Mouse (Mus musculus): ENCODE data around the gene Olfr351. TPM values are rescaled to one million over a fixed set of nuclear protein-coding genes. Genes with fewer than 3 reads are reported as not detected.

The Olfr351 gene
- not detected in 2 replicates for polyA plus RNA-seq (2014; fragmentation: Nextera tagmentation; extraction: Ambion mirVana)

GRCm38 (mm10) chr2:36862560-36862959, at the start of gene Olfr351:
Gene Olfr351 (minus strand): TSS chr2:36862660.
- Histone ChIP-seq H3K27me3 (ENCODE audit: control insufficient read depth, insufficient read depth, low read length) (no peaks in the 10 kb centered on the region), H3K9me3 (ENCODE audit: control insufficient read depth, low read length) (no peaks in the 10 kb centered on the region; the same call in 1 of the 2 replicates), H3K27ac (replicated peaks; ENCODE audit: low read depth, low read length) (no peak within 1 kb of the TSS), H3K36me3 (ENCODE audit: control insufficient read depth, insufficient read depth, low read length) (no peaks in the 10 kb centered on the region), H3K4me1 (ENCODE audit: control insufficient read depth, insufficient read depth, low read length) (no peaks in the 10 kb centered on the region), H3K4me3 (ENCODE audit: low read depth, low read length) (no peak within 1 kb of the TSS), H3K4me2 (ENCODE audit: low read depth, severe bottlenecking) (no peak within 1 kb of the TSS), H3K9ac (ENCODE audit: low read length) (no peak within 1 kb of the TSS)
- WGBS: 84% methylated on average over 1 of the region's 1 CpGs
- ATAC-seq (ENCODE audit: insufficient number of reproducible peaks, low FRiP score, low TSS enrichment, low read depth) (no peak), DNase-seq (ENCODE audit: low spot score) (no peak)

GRCm38 (mm10) chr2:36905380-36905779, 42.9 kb upstream of the Olfr351 start, which contains the start of gene Olfr354:
Gene Olfr354 (plus strand): TSS chr2:36905680.
- Histone ChIP-seq H3K27ac (replicated peaks; ENCODE audit: low read depth, low read length) (no peak within 1 kb of the TSS), H3K9ac (ENCODE audit: low read length) (no peak within 1 kb of the TSS), H3K36me3 (ENCODE audit: control insufficient read depth, insufficient read depth, low read length) (no peaks in the 10 kb centered on the region), H3K27me3 (ENCODE audit: control insufficient read depth, insufficient read depth, low read length) (no peaks in the 10 kb centered on the region), H3K4me1 (ENCODE audit: control insufficient read depth, insufficient read depth, low read length) (no peaks in the 10 kb centered on the region), H3K4me3 (ENCODE audit: low read depth, low read length) (no peak within 1 kb of the TSS), H3K9me3 (ENCODE audit: control insufficient read depth, low read length) (no peaks in the 10 kb centered on the region), H3K4me2 (ENCODE audit: low read depth, severe bottlenecking) (no peak within 1 kb of the TSS)
- ATAC-seq (ENCODE audit: insufficient number of reproducible peaks, low FRiP score, low TSS enrichment, low read depth): no peak
- no peak for DNase-seq (ENCODE audit: low spot score)

- no peak overlapping the region for H3K4me2 ChIP-seq (ENCODE audit: low read depth, severe bottlenecking)
- H3K36me3 ChIP-seq (ENCODE audit: control insufficient read depth, insufficient read depth, low read length): no peaks in the 10 kb centered on the region
- H3K27ac ChIP-seq (replicated peaks; ENCODE audit: low read depth, low read length): no peak overlapping the region
- H3K27me3 ChIP-seq (ENCODE audit: control insufficient read depth, insufficient read depth, low read length): no peaks in the 10 kb centered on the region
- no peaks in the 10 kb centered on the region for H3K4me1 ChIP-seq (ENCODE audit: control insufficient read depth, insufficient read depth, low read length)
- no peak for ATAC-seq (ENCODE audit: insufficient number of reproducible peaks, low FRiP score, low TSS enrichment, low read depth)
- no peak for DNase-seq (ENCODE audit: low spot score)
- H3K9me3 ChIP-seq (ENCODE audit: control insufficient read depth, low read length): 0 out of 2 replicates have a peak, but pooled peaks cover 3% of the 10 kb centered on the region
- H3K9ac ChIP-seq (ENCODE audit: low read length): no peak overlapping the region
- no peak overlapping the region for H3K4me3 ChIP-seq (ENCODE audit: low read depth, low read length)
Observed at GRCm38 (mm10) chr2:36897114-36897513, 34.7 kb upstream of the Olfr351 start.

DNA sequence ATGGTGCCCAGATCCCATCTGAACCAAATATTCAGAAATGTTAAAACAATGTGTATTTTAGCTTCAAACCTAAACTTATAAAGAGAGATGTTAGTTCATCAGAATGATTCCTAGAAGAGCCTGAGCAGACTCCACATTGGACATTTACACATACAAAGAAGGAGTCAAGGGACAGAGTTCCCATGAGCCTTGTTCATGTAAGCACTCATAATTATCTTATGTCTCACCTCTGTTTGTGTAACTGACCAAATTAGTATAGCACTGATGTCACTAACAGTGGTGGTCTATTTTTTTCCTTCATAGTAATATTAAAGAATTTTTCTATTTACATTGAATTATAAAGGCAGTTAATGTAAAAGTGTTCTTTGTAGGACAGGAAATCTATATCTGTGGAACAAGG, 30.4 kb upstream of the Olfr351 start, which contains the start of gene Olfr353:
TSS of gene Olfr353 (minus strand) at position 101 of the 400 bp plus-strand sequence.
- H3K36me3 ChIP-seq (ENCODE audit: control insufficient read depth, insufficient read depth, low read length): no peaks in the 10 kb centered on the region
- 0 out of 2 replicates have a peak, but pooled peaks cover 3% of the 10 kb centered on the region for H3K9me3 ChIP-seq (ENCODE audit: control insufficient read depth, low read length)
- H3K4me2 ChIP-seq (ENCODE audit: low read depth, severe bottlenecking): no peak within 1 kb of the TSS
- H3K27me3 ChIP-seq (ENCODE audit: control insufficient read depth, insufficient read depth, low read length): no peaks in the 10 kb centered on the region
- no peak within 1 kb of the TSS for H3K27ac ChIP-seq (replicated peaks; ENCODE audit: low read depth, low read length)
- no peak within 1 kb of the TSS for H3K9ac ChIP-seq (ENCODE audit: low read length)
- H3K4me1 ChIP-seq (ENCODE audit: control insufficient read depth, insufficient read depth, low read length): no peaks in the 10 kb centered on the region
- DNase-seq (ENCODE audit: low spot score) (no peak), ATAC-seq (ENCODE audit: insufficient number of reproducible peaks, low FRiP score, low TSS enrichment, low read depth) (no peak)
- H3K4me3 ChIP-seq (ENCODE audit: low read depth, low read length): no peak within 1 kb of the TSS

- ATAC-seq (ENCODE audit: insufficient number of reproducible peaks, low FRiP score, low TSS enrichment, low read depth): no peak
- 75% methylated on average over 1 of the region's 1 CpGs for WGBS
- Histone ChIP-seq H3K36me3 (ENCODE audit: control insufficient read depth, insufficient read depth, low read length) (no peaks in the 10 kb centered on the region), H3K4me1 (ENCODE audit: control insufficient read depth, insufficient read depth, low read length) (no peaks in the 10 kb centered on the region), H3K27me3 (ENCODE audit: control insufficient read depth, insufficient read depth, low read length) (no peaks in the 10 kb centered on the region), H3K9me3 (ENCODE audit: control insufficient read depth, low read length) (peaks cover 2% of the 10 kb centered on the region; the same call in 1 of the 2 replicates), H3K4me3 (ENCODE audit: low read depth, low read length) (no peak within 1 kb of the TSS), H3K9ac (ENCODE audit: low read length) (no peak within 1 kb of the TSS), H3K4me2 (ENCODE audit: low read depth, severe bottlenecking) (no peak within 1 kb of the TSS), H3K27ac (replicated peaks; ENCODE audit: low read depth, low read length) (no peak within 1 kb of the TSS)
- DNase-seq (ENCODE audit: low spot score): no peak
Observed at GRCm38 (mm10) chr2:36868160-36868559, 5.7 kb upstream of the Olfr351 start, which contains the start of gene Olfr352. Gene Olfr352 (plus strand): TSS chr2:36868460.

DNA sequence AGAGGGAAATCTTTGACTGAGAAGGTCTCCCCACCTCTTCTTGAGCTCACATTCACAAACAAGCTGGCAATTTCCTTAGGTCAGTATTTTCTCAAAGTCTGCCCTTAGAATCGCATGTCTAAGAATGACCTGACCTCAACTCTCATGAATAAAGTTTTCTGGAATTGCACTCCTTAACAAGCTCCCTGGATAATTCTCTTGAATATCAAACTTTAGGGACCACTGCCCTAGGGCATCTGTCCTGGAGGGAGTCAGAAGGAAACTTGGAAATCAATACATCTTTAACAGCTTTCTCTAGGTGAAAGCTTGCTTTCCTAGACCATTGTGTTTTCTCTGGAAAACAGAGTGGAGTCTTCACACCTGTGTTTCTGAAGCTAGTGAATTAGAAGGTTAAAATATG, 16.4 kb downstream of the Olfr351 start, which contains the start of gene Olfr350:
TSS of gene Olfr350 (plus strand) at position 301 of the 400 bp plus-strand sequence.
- 95% methylated on average over 1 of the region's 1 CpGs for WGBS
- Histone ChIP-seq H3K27ac (replicated peaks; ENCODE audit: low read depth, low read length) (no peak within 1 kb of the TSS), H3K9me3 (ENCODE audit: control insufficient read depth, low read length) (no peaks in the 10 kb centered on the region; the same call in 1 of the 2 replicates), H3K4me2 (ENCODE audit: low read depth, severe bottlenecking) (no peak within 1 kb of the TSS), H3K9ac (ENCODE audit: low read length) (no peak within 1 kb of the TSS), H3K27me3 (ENCODE audit: control insufficient read depth, insufficient read depth, low read length) (no peaks in the 10 kb centered on the region), H3K4me1 (ENCODE audit: control insufficient read depth, insufficient read depth, low read length) (no peaks in the 10 kb centered on the region), H3K4me3 (ENCODE audit: low read depth, low read length) (no peak within 1 kb of the TSS), H3K36me3 (ENCODE audit: control insufficient read depth, insufficient read depth, low read length) (no peaks in the 10 kb centered on the region)
- ATAC-seq (ENCODE audit: insufficient number of reproducible peaks, low FRiP score, low TSS enrichment, low read depth) (no peak), DNase-seq (ENCODE audit: low spot score) (no peak)

- Histone ChIP-seq H3K36me3 (ENCODE audit: control insufficient read depth, insufficient read depth, low read length) (no peaks in the 10 kb centered on the region), H3K4me2 (ENCODE audit: low read depth, severe bottlenecking) (no peak within 1 kb of the TSS), H3K4me3 (ENCODE audit: low read depth, low read length) (no peak within 1 kb of the TSS), H3K27me3 (ENCODE audit: control insufficient read depth, insufficient read depth, low read length) (no peaks in the 10 kb centered on the region), H3K27ac (replicated peaks; ENCODE audit: low read depth, low read length) (no peak within 1 kb of the TSS), H3K9ac (ENCODE audit: low read length) (no peak within 1 kb of the TSS), H3K9me3 (ENCODE audit: control insufficient read depth, low read length) (no peaks in the 10 kb centered on the region; the same call in 1 of the 2 replicates), H3K4me1 (ENCODE audit: control insufficient read depth, insufficient read depth, low read length) (no peaks in the 10 kb centered on the region)
- ATAC-seq (ENCODE audit: insufficient number of reproducible peaks, low FRiP score, low TSS enrichment, low read depth): no peak
- no peak for DNase-seq (ENCODE audit: low spot score)
- WGBS: 71% methylated on average over 1 of the region's 1 CpGs
Observed at GRCm38 (mm10) chr2:36816932-36817331, 45.5 kb downstream of the Olfr351 start, which contains the start of gene Olfr3. Gene Olfr3 (minus strand): TSS chr2:36817032.
